17 mouse cellular contexts compared by ENCODE assay signal in genomic region chr14:17917124-17917763, GRCm38 (mm10).
DNase-seq lines count a peak whose midpoint lies in the region; ATAC-seq and TF ChIP-seq lines count a peak whose summit lies in the region.
"Had no signal": no experiment of that assay in that cellular context is flagged by ENCODE, and none has a peak within 500 bp of the region (broad histone marks: within the 10 kb centered on the region; RNA-seq: fewer than 3 reads in every experiment).

No protein-coding gene starts in this region.

- H3K27ac ChIP-seq in hindbrain, embryonic 15.5 days (replicated peaks): no peak overlapping the region
- H3K27ac ChIP-seq in hindbrain, embryonic 14.5 days: no peak overlapping the region
- H3K27ac ChIP-seq in neural tube, embryonic 12.5 days: no peak overlapping the region
- peak overlapping the region; percentile 59 for H3K27ac ChIP-seq in embryonic fibroblast, embryonic 13.5 days (ENCODE audit: insufficient read depth, low read length)
- no peak overlapping the region for H3K27ac ChIP-seq in midbrain, postnatal 0 days (ENCODE audit: low read depth, low read length)
- H3K27ac ChIP-seq: embryonic facial prominence, embryonic 15.5 days; kidney, embryonic 15.5 days; liver, embryonic 12.5 days; lung, embryonic 15.5 days had no signal

- no peaks in the 10 kb centered on the region for H3K9me3 ChIP-seq in hindbrain, embryonic 15.5 days
- no peaks in the 10 kb centered on the region for H3K9me3 ChIP-seq in hindbrain, embryonic 14.5 days (ENCODE audit: control insufficient read depth, low read length)
- H3K9me3 ChIP-seq in neural tube, embryonic 12.5 days: no peaks in the 10 kb centered on the region
- H3K9me3 ChIP-seq in midbrain, postnatal 0 days (ENCODE audit: low read length): no peaks in the 10 kb centered on the region
- H3K9me3 ChIP-seq: embryonic facial prominence, embryonic 15.5 days; kidney, embryonic 15.5 days; liver, embryonic 12.5 days; lung, embryonic 15.5 days had no signal

- no peak for TF ChIP-seq CTCF in embryonic fibroblast, embryonic 13.5 days (IDR thresholded peaks at IDR 0.05; ENCODE audit: borderline replicate concordance, insufficient read depth, low read length)
- no peak for TF ChIP-seq CTCF in midbrain, postnatal 0 days (IDR thresholded peaks at IDR 0.05)

- H3K4me3 ChIP-seq in hindbrain, embryonic 15.5 days: no peak overlapping the region
- no peak overlapping the region for H3K4me3 ChIP-seq in hindbrain, embryonic 14.5 days (replicated peaks; ENCODE audit: low read length)
- H3K4me3 ChIP-seq in neural tube, embryonic 12.5 days: no peak overlapping the region
- H3K4me3 ChIP-seq in embryonic fibroblast, embryonic 13.5 days (ENCODE audit: insufficient read depth, low read length): no peak overlapping the region
- H3K4me3 ChIP-seq in midbrain, postnatal 0 days (ENCODE audit: low read depth, low read length): no peak overlapping the region
- H3K4me3 ChIP-seq: embryonic facial prominence, embryonic 15.5 days; kidney, embryonic 15.5 days; liver, embryonic 12.5 days; lung, embryonic 15.5 days had no signal

- H3K9ac ChIP-seq in hindbrain, embryonic 15.5 days: no peak overlapping the region
- no peak overlapping the region for H3K9ac ChIP-seq in hindbrain, embryonic 14.5 days
- no peak overlapping the region for H3K9ac ChIP-seq in neural tube, embryonic 12.5 days
- no peak overlapping the region for H3K9ac ChIP-seq in midbrain, postnatal 0 days (replicated peaks; ENCODE audit: low read length, poor library complexity, severe bottlenecking)
- H3K9ac ChIP-seq: embryonic facial prominence, embryonic 15.5 days; kidney, embryonic 15.5 days; liver, embryonic 12.5 days; lung, embryonic 15.5 days had no signal

- ATAC-seq in hindbrain, embryonic 15.5 days (ENCODE audit: low FRiP score, low read depth): peak; percentile 54; the same call in 1 of the 2 replicates
- no peak for ATAC-seq in hindbrain, embryonic 14.5 days (ENCODE audit: low FRiP score)
- 0 out of 2 replicates have a peak, but pooled peaks have one; percentile 25 for ATAC-seq in neural tube, embryonic 12.5 days (ENCODE audit: low FRiP score, low read depth)
- ATAC-seq in midbrain, postnatal 0 days (ENCODE audit: low FRiP score): peak; percentile 51; the same call in 1 of the 2 replicates
- ATAC-seq: liver, embryonic 12.5 days had no signal

- TF ChIP-seq POLR2A in embryonic fibroblast, embryonic 13.5 days (IDR thresholded peaks at IDR 0.05; ENCODE audit: low read depth, low read length): no peak

- H3K4me2 ChIP-seq in hindbrain, embryonic 15.5 days: no peak overlapping the region
- no peak overlapping the region for H3K4me2 ChIP-seq in hindbrain, embryonic 14.5 days (replicated peaks)
- no peak overlapping the region for H3K4me2 ChIP-seq in neural tube, embryonic 12.5 days (replicated peaks)
- H3K4me2 ChIP-seq in midbrain, postnatal 0 days (ENCODE audit: low read depth, low read length, poor library complexity, severe bottlenecking): no peak overlapping the region
- H3K4me2 ChIP-seq: embryonic facial prominence, embryonic 15.5 days; kidney, embryonic 15.5 days; liver, embryonic 12.5 days; lung, embryonic 15.5 days had no signal

- H3K4me1 ChIP-seq in hindbrain, embryonic 15.5 days (replicated peaks): no peaks in the 10 kb centered on the region
- no peaks in the 10 kb centered on the region for H3K4me1 ChIP-seq in hindbrain, embryonic 14.5 days (replicated peaks; ENCODE audit: control insufficient read depth, insufficient read depth, low read length)
- no peaks in the 10 kb centered on the region for H3K4me1 ChIP-seq in neural tube, embryonic 12.5 days
- H3K4me1 ChIP-seq in embryonic fibroblast, embryonic 13.5 days (ENCODE audit: control insufficient read depth, insufficient read depth, low read length): peaks cover 12% of the 10 kb centered on the region
- H3K4me1 ChIP-seq in midbrain, postnatal 0 days (ENCODE audit: insufficient read depth, low read length): no peaks in the 10 kb centered on the region
- H3K4me1 ChIP-seq: embryonic facial prominence, embryonic 15.5 days; kidney, embryonic 15.5 days; liver, embryonic 12.5 days had no signal

- H3K27me3 ChIP-seq in hindbrain, embryonic 15.5 days: no peaks in the 10 kb centered on the region
- no peaks in the 10 kb centered on the region for H3K27me3 ChIP-seq in hindbrain, embryonic 14.5 days (ENCODE audit: control insufficient read depth, insufficient read depth, low read length)
- no peaks in the 10 kb centered on the region for H3K27me3 ChIP-seq in neural tube, embryonic 12.5 days (replicated peaks)
- no peaks in the 10 kb centered on the region for H3K27me3 ChIP-seq in midbrain, postnatal 0 days (ENCODE audit: insufficient read depth, low read length)
- H3K27me3 ChIP-seq: embryonic facial prominence, embryonic 15.5 days; kidney, embryonic 15.5 days; liver, embryonic 12.5 days; lung, embryonic 15.5 days had no signal

- H3K36me3 ChIP-seq in hindbrain, embryonic 15.5 days: no peaks in the 10 kb centered on the region
- no peaks in the 10 kb centered on the region for H3K36me3 ChIP-seq in hindbrain, embryonic 14.5 days (replicated peaks; ENCODE audit: control insufficient read depth, insufficient read depth)
- H3K36me3 ChIP-seq in neural tube, embryonic 12.5 days: no peaks in the 10 kb centered on the region
- no peaks in the 10 kb centered on the region for H3K36me3 ChIP-seq in midbrain, postnatal 0 days (ENCODE audit: insufficient read depth, low read length)
- H3K36me3 ChIP-seq: embryonic facial prominence, embryonic 15.5 days; kidney, embryonic 15.5 days; liver, embryonic 12.5 days; lung, embryonic 15.5 days had no signal

- 77% methylated on average over 3 of the region's 3 CpGs for WGBS in hindbrain, embryonic 15.5 days
- WGBS in hindbrain, embryonic 14.5 days: 83% methylated on average over 3 of the region's 3 CpGs
- WGBS in neural tube, embryonic 12.5 days: 75% methylated on average over 3 of the region's 3 CpGs
- WGBS in midbrain, postnatal 0 days: 62% methylated on average over 3 of the region's 3 CpGs

- DNase-seq in hindbrain, embryonic 14.5 days (ENCODE audit: low spot score): no peak
- DNase-seq in neural tube, embryonic 10.5 days (ENCODE audit: extremely low spot score, low spot score): no peak
- peak; percentile 13 for DNase-seq in midbrain, postnatal 0 days (ENCODE audit: low spot score)
- DNase-seq in heart, adult 18-20 months: no peak
- DNase-seq: cerebellum, postnatal 14 days; embryo, embryonic 11 days; gastrocnemius, postnatal 14 days; layer of hippocampus, postnatal 36 days; retina, postnatal 1 day; thymus, adult 2 months had no signal
